Mouse (Mus musculus) left cerebral cortex, adult 8-10 months (tissue): ENCODE measurements around the gene Sdk1. TPM values are rescaled to one million over a fixed set of nuclear protein-coding genes. Genes with fewer than 3 reads are reported as not detected.

ENCODE experiments used
- DNase-seq, 2 experiments: peaks; one replicate each; pipeline ENCODE4 v3.0.0; 2022; ENCODE audit warnings: low spot score in 2 of 2
- total RNA-seq, 4 experiments: library from RNA; stranded (reverse); gene quantifications; 2 replicates each; pipeline ENCODE4 v1.2.4; 2022

Sdk1 gene
- total RNA-seq, 4 experiments from 2014 or later, result 8.6 to 11.7 (median 10.4) TPM

GRCm38 (mm10) chr5:141758885-141759284 lies 517.6 kb downstream of the Sdk1 start:
- no peak for DNase-seq

GRCm38 (mm10) chr5:141764111-141764510 lies 522.8 kb downstream of the Sdk1 start:
- DNase-seq, result no peak

DNA sequence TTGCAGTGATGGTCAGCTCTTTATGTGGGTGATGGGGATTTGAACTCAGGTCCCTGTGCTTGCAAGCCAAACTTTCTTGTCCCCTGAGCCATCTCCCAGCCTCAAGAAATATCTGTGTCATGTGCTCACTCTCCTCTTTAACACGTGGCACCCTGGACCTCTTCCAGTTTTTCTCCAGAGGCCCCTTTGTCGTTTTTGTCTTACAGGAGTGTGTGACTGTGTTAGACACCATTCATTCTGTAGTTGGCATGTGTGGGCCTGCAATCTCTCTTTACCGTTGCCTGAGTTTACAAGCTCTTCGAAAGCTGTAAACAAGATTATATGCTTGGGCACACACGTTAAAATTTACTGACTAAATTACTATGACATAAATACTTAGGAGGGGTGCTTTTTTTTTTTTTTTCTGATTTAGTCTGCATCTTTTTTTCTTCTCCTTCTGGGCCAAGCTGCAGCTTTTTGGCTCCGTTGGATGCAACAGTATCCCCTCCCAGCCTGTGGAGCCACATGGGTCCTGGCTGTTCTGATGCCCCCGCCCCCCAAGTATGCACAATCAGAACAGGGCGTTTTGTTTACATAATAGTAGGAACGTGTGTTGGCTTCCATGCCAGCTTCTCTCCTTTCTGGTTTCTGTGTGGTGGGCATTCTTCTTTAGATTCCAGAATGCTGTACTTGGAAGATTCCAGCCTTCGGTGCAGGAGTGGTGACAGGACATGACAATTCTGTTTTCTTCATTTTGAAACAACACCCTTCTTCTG lies 527.6 kb downstream of the Sdk1 start:
- no peak for DNase-seq

- no peak for DNase-seq
Measured at GRCm38 (mm10) chr5:141771516-141771915, 530.2 kb downstream of the Sdk1 start.

DNA sequence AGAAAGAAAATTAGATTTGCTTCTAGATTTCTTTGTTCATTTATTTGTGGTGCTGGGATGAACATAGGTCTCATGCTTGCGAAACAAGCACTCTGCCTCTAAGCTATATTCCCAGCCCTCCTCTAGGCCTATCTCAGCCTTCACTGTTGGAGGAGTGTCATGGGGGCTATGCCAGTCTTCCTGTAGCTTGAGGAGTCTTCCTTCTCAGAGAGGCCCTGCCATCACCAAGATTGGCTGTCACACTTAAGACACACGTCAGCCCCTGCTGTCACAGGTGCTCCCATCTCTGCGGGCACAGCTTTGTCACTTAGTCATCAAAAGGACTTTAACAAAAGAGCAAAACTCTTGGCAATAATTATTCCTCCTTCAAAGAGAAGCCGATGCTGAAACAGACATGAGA lies 536.9 kb downstream of the Sdk1 start:
- DNase-seq, result no peak

DNA sequence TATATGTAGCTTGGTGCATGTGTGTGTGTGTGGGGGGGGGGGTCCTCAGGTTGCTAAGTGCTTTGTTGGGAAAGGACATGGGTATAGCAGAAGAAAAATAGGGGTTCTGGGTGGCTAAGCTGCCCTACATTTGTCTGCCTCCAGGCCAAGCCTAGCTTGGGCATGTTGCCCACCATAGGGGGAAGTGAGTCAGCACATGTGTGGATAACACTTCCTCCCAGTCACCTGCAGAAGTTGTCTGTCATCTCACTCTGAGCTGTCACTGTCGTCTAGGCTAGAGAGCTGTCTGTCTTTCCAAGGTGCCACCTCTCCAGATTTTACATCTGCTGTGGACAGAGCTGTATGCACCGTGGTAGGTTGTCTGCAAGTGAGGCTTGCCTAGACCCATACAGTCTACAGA lies 539.9 kb downstream of the Sdk1 start:
- no peak for DNase-seq

DNA sequence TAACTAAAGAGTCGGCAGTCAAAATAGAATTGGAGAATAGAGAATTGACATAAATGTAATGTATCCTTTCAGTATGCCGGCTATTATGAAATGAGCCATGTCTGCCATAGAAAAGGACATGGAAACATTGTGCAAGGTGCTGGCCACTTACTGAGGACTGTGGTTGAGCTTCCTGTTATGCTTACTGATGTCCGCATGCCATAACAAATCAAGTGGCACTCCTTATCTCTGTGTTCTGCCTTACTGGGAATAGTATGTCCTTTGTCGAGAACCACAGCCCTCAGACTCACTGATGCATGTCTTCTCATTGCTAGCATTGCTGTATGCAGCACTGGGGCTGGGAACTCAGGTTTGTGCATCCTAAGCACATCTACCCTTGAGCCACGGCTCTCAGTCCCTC lies 541.0 kb downstream of the Sdk1 start:
- DNase-seq, result no peak

DNA sequence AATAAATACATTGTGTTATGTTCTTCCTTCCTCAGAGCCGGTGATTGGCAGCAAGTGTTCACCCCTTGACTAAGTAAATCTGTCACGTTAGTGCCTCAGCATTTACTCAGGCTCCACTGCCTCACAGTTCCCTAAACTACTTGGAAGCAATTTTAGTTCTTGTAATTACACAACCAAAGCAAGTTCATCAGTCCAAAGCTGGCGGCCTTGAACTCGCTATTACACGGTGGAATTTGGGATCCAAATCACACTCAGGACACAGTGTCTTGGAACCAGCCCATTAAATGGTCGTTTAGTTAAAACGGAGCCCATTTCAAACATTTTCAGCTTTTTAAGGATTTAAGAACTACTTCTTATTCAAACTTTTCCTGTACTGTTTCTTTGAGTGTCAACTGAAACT lies 542.2 kb downstream of the Sdk1 start:
- DNase-seq, result no peak

DNA sequence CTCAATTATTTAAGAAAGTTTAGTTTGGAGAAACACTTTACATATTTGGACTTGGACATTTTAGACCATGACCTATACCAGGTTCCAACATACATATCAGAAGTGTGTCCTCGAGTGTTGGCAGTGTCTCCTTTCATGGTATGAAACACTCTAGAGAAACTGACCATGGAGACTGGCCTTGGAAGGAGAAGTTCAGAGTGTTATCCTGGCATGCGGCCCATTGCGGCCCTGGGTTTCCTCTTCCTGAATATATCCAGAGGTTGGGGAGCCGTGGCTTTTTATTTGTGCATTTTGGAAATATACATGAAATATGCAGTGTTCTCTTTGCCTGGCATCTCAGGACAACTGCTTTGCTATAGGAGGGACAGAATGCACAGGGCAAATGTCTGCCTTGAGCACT lies 552.6 kb downstream of the Sdk1 start:
- DNase-seq, result no peak

DNA sequence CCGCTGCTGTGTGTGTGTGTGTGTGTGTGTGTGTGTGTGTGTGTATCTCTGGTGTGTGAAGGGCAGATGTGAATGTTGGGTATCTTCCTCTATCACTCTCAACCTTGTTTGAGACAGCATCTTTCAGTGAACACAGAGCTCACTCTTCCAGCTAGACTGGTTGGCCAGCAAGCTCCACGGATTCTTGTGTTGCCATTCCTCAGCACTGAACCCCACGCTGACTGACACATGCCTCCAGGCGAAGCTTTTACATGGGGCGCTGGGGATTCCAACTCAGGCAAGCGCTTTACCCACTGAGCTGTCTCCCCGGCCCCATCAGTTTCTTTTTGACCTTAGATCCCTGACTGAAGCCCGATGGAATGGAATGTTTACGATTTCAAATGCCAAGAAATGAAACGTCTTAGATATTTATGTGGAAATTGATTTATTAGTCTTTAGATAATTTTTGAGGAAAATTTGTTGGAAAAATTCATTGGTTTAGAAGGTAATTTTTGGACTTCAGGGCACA lies 582.6 kb downstream of the Sdk1 start:
- DNase-seq, result no peak

DNA sequence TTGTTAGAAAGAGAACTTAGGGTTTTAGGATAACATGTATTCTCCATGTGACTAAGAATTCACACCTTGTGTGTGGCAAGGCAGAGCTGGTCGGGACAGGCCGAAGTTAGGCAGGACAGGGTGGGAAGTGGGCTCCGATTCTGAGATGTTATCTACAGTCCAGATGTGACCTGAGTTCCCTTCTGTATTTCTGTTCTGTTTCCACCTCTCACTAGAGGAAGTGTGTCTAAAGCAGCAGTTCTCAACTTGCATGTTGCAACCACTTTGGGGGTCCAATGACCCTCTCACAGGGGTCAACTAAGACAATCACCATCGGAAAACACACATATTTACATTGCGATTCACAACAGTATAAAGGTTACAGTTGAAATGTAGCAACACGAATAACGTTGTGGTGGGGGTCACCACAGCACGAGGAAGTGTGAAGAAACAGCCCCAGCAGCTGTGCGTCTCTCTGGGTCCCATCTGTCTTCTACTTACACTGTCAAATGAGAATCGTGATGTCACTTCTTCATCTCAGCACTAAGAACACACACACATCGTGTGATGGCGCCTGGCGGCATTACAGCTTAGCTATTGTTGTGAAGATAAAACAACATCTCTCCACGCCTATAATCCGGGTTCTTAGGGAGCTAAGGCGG lies 583.6 kb downstream of the Sdk1 start:
- DNase-seq, result no peak

DNA sequence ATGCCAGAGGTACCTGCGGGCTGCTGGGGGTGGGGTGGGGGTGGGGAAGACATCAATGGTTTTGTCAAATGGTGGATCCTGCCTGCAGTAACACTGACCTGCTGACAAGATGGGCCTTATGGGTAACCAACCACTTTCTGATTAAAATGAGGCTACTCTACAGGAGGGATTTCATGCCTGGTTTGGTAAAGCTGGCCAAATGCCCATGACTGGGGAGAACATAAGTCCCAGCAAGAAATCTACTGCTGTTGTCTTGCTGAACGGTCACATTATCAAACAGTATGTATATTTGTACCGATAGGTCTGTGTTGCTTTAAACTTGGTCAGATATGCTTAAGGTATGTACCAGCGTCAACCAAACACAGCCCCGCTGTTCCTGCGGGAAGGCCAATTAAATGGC lies 594.3 kb downstream of the Sdk1 start:
- DNase-seq, result no peak

- no peak for DNase-seq
Measured at GRCm38 (mm10) chr5:141836892-141837455, 595.7 kb downstream of the Sdk1 start.

DNA sequence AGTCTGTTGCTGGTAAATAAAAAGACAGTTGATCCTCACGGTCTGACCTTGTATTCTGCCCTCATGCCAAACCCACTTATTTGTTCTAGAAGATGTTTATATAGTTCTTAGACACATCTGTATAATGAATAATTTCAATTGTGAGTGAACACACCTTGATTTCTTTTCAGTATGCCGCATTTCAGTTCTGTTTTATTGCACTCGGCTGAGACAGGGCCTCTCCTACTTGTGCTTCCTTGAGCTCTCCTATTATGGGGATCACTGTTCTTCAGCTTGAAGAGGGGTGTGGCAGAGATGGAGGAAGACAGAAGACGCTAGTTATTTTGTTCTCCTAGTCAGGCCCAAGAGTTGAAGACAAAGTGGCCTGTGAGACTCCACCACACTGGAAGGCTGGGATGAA lies 603.4 kb downstream of the Sdk1 start:
- DNase-seq, result no peak

- no peak for DNase-seq
Measured at GRCm38 (mm10) chr5:141847686-141848085, 606.4 kb downstream of the Sdk1 start.

- no peak for DNase-seq
Measured at GRCm38 (mm10) chr5:141852175-141852574, 610.9 kb downstream of the Sdk1 start.

DNA sequence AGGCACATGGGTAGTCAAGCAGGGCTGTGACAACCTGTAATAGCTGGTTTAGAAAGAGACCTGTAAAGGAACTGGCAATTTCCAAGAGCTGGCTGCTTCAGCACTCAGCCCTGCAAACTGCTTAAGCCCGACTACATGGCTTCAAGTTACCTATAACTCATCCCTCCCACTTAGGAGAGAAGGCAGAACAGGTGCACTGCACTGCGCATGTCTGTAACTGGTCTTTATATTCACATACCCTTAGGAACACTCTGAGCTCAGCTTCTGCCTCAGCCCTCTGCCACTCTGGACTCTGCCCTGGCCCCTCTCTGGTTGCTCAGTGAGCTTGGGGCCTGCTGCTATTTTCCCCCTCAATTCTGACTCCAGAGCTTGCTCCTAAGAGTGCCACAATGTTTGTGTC lies 615.2 kb downstream of the Sdk1 start:
- DNase-seq, result no peak

DNA sequence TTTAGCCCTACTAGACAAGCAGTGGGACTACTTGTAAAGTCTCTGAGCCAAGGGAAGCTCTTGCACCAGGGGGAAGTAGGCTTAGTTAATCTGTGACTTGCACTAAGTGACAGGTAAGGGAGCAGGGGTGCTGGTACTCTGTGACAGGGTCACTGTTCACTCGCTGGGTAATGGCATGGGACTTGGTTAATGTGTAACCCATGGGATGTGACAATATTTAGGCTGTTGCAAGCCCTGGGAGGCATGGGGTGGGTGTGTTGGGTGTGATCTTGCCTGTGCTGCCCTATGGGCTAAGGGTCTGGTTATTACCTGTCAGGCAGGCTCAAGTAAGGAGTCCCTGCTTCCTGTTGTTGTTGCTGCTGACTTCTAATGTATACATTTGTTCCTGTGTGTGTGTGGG lies 616.5 kb downstream of the Sdk1 start:
- no peak for DNase-seq

DNA sequence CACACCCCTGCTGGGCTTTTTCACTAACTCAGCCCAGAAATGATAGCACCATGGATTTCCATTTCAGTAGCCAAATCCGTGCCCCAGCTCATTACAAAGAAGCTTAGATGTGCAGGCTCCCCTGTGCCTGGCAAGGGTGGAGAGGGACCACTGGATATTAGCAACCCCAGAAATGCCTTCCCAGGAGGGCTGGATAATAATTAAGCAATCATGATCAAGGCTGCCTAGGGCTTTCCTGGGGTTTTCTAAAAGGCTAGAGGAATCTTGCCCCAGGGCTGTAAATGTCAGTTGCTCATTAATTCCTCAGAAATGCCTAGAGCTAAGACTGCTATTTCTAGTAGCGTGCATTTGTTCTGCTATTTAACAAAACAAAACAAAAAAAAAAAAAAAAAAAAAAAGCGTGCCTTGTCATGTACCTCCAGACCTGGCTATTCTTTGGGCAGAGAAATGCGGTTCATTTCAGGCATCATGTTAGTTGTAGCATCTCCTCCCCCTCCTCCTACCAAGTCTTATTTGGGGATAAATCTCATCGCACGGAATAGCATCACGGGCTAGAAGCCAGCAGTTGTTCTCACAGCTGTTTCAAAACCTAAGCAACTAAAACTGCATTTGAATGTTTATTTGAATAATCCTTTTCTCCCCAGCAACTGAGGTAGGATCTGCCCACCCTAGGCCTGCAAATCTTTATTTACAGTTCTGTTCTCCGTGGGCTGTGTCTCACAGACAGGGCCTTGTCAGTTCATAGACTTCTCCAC lies 617.3 kb downstream of the Sdk1 start:
- no peak for DNase-seq

- DNase-seq, result no peak
Measured at GRCm38 (mm10) chr5:141866042-141866441, 624.8 kb downstream of the Sdk1 start.

- no peak for DNase-seq
Measured at GRCm38 (mm10) chr5:141873751-141874150, 632.5 kb downstream of the Sdk1 start.

- DNase-seq, result no peak
Measured at GRCm38 (mm10) chr5:141880661-141881060, 639.4 kb downstream of the Sdk1 start.
